Mouse (Mus musculus) small intestine, adult 2 months (tissue): ENCODE measurements at regions not wholly inside any gene's neighbourhood (a gene's known extent, or its start where the extent isn't known, plus 50 kb on each side); places are given as distances from the start of the nearest gene placed in this dataset.

ENCODE experiments used
- H3K27ac ChIP-seq: fragments of 200-500 bp; 2 replicates; pipeline ENCODE4 v1.5.1; 2012; ENCODE audit warnings: low read depth, low read length, control low read depth, inconsistent platforms; ENCODE audit not compliant: insufficient read depth
- H3K27me3 ChIP-seq: fragments of 200-500 bp; 2 replicates; pipeline ENCODE4 v1.6.1; 2012; ENCODE audit warnings: mild to moderate bottlenecking, moderate library complexity, low read length, inconsistent platforms; ENCODE audit not compliant: control insufficient read depth, insufficient read depth
- H3K36me3 ChIP-seq: fragments of 200-500 bp; 2 replicates; pipeline ENCODE4 v1.6.1; 2012; ENCODE audit warnings: mild to moderate bottlenecking, low read length, control low read depth, inconsistent platforms; ENCODE audit not compliant: control insufficient read depth, insufficient read depth
- H3K4me1 ChIP-seq: fragments of 200-500 bp; 2 replicates; pipeline ENCODE4 v1.6.1; 2012; ENCODE audit warnings: low read length, inconsistent platforms, mixed read lengths; ENCODE audit not compliant: control insufficient read depth, insufficient read depth, insufficient read length
- H3K4me3 ChIP-seq: fragments of 200-500 bp; 2 replicates; pipeline ENCODE4 v1.5.1; 2012; ENCODE audit warnings: low read depth, mild to moderate bottlenecking, control low read depth, inconsistent platforms, low read length, moderate library complexity
- CTCF ChIP-seq: fragments of 200-500 bp; IDR thresholded peaks from 2 replicates; pipeline ENCODE4 v1.5.1; 2012; ENCODE audit warnings: low read depth, mild to moderate bottlenecking, control low read depth, inconsistent platforms, low read length, moderate library complexity, mixed read lengths; ENCODE audit not compliant: insufficient replicate concordance, insufficient read length; ENCODE audit errors: extremely low read depth
- POLR2A ChIP-seq: fragments of 200-500 bp; IDR thresholded peaks from 2 replicates; pipeline ENCODE4 v1.6.1; 2012; ENCODE audit warnings: low read depth, mild to moderate bottlenecking, control low read depth, inconsistent platforms, low read length, moderate library complexity
- WGBS: fragments of 180-500 bp; shearing (Covaris S2); methylation state at CpG from one replicate; pipeline ENCODE4 v1.1.7; 2018; 5-methylcytosine and 5-hydroxymethylcytosine counted together

DNA sequence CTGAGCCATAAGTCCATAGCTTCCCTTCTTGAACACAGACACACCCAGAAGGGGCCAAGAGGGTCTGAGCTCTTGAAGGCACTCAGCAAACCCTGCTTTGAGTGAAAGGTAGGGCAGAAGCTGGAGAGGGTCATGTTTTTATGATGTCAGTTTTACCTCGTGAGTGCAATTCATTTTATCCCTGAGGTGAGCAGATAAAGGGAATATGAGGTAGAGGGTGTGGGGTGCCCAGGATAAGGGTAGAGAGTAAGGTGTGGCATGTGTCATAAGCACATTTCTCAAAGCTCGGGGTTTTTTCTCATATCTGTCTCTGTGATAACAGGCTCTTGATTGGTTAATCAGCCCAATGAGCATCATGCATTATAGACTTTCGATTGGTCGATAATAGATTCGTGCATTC, 520.3 kb downstream of the Med13l start:
- Histone ChIP-seq H3K36me3 (no peaks in the 10 kb centered on the region), H3K4me3 (no peak overlapping the region), H3K27me3 (no peaks in the 10 kb centered on the region), H3K4me1 (peaks cover 32% of the 10 kb centered on the region), H3K27ac (peak overlapping the region; percentile 54; the same call in 1 of the 2 replicates)
- TF ChIP-seq CTCF, result no peak
- TF ChIP-seq POLR2A, result no peak
- 49% methylated on average over 5 of the region's 5 CpGs for WGBS

DNA sequence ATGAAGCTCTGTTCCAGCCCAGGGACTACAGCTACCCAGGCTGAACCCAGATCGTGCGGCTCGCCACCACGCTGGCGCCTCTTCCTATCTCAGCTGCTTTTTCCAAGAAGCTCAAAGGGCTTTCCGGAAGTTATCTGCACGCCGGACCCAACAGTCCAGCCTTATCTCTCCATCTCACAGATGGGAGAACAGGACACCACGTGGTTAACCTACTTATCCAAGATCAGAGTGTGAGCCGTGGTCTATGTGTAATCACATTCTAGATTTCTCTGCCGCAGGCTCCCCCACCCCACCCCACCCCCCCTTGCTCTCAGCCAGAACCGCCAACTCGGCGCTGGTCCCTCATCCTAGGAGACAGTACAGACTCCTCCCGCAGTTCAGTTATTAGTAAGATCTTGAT, 522.4 kb downstream of the Med13l start:
- H3K27ac ChIP-seq, result peak overlapping the region; percentile 97
- no peak for TF ChIP-seq CTCF
- no peak for TF ChIP-seq POLR2A
- no peaks in the 10 kb centered on the region for H3K36me3 ChIP-seq
- peaks cover 50% of the 10 kb centered on the region for H3K4me1 ChIP-seq
- no peaks in the 10 kb centered on the region for H3K27me3 ChIP-seq
- 15% methylated on average over 15 of the region's 15 CpGs for WGBS
- no peak overlapping the region for H3K4me3 ChIP-seq

DNA sequence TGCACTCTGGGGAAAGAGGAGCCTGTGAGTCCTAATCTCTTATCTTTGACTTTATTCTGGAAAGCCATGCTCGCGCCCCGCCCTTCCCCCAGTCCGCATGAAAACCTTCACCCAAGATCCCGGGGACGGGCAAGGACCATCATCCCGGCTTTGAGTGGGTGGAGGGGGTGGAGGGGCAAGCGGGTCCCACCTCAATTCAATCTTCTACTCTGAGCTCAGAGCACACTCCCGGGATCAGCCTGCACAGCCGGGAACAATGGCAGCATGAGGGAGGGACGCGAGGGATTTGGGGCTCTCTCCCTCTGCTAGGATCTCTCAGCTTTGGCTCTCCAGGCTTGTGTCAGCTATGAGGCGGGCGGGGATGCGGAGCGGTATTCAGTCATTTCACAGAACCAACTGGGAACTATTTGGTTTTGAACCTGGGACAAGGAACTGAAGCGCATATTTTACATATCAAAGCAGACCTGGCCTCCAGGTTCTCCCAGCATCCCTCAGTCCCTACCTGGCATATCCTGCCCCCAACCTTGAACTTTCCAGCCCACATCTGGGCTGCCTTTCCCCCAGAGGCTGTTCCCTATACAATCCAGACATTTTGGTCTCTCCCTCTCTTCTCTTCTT, 537.2 kb downstream of the Med13l start:
- no peaks in the 10 kb centered on the region for H3K4me1 ChIP-seq
- H3K4me3 ChIP-seq, result no peak overlapping the region
- no peaks in the 10 kb centered on the region for H3K36me3 ChIP-seq

DNA sequence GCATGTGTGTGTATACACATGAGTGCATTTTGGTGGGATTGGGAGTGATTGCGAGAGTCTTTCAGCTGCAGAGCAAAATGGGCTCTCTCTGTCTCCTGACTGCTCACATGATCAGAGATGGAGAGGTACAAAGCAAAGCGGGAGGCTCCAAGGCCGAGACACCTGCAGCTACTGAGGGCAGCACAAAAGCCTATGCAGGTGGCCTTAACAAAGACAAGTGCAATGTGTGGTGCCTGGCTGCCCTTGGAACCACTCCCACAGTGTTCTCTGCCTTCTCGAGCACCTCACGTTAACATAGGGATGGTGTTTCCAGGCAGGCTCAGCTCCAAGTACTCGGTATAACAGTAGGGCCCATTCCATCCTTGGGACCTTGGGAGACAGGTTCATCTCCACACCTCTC, 539.3 kb downstream of the Med13l start:
- Histone ChIP-seq H3K27me3 (no peaks in the 10 kb centered on the region), H3K4me3 (no peak overlapping the region), H3K36me3 (no peaks in the 10 kb centered on the region), H3K27ac (no peak overlapping the region), H3K4me1 (no peaks in the 10 kb centered on the region)
- TF ChIP-seq CTCF (no peak), POLR2A (no peak)
- WGBS, result 84% methylated on average over 6 of the region's 6 CpGs

More for the DNA sequence above, 537.2 kb downstream of the Med13l start:
- H3K27ac ChIP-seq, result no peak overlapping the region
- WGBS, result 17% methylated on average over 17 of the region's 17 CpGs
- H3K27me3 ChIP-seq, result no peaks in the 10 kb centered on the region
- TF ChIP-seq POLR2A, result no peak
- TF ChIP-seq CTCF, result no peak

DNA sequence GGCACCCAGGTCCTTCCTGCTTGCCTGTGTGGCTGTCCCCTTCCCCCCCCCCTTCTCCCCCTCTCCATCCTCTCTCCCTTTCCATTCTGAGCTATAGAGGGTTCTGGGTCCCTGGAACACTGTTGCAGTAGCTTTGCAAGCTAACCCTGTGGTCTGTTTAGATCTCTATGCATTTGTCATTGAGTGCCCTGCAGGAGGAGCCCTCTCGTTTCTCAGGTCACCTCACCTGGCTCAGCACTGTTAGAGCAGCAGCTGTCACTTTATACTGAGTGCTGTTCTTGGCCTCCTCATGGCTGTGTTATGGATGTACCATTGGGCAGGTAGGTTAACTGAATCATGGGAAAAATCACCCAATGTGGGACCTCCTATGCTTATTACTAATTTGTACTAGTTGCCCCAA, 543.0 kb downstream of the Med13l start:
- TF ChIP-seq CTCF (peak; percentile 12; the same call in 1 of the 2 replicates), POLR2A (no peak)
- H3K4me1 ChIP-seq, result no peaks in the 10 kb centered on the region
- H3K36me3 ChIP-seq, result no peaks in the 10 kb centered on the region
- H3K4me3 ChIP-seq, result no peak overlapping the region
- no peak overlapping the region for H3K27ac ChIP-seq
- H3K27me3 ChIP-seq, result no peaks in the 10 kb centered on the region
- WGBS, result 17% methylated on average over 1 of the region's 1 CpGs

DNA sequence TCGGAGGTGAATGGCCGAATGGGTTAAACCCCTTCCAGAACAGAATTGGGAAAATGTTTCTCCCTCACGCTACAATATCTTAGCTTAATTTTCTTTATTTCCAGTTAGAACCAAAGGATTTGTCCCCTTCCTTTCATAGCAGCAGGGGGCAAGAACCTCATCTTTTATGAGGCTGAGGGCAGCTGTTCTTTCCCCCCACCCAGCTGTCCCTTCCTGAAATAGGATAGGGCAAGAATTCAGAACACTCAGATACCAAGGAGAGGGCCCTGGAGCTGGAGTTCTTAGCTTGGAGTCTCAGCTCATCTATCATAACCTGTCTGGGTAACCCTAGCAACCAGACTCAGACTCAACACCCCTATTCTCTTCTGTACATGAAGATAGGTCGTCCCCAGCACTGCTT, 547.4 kb downstream of the Med13l start:
- H3K4me3 ChIP-seq, result no peak overlapping the region
- no peaks in the 10 kb centered on the region for H3K27me3 ChIP-seq
- WGBS, result 80% methylated on average over 4 of the region's 4 CpGs
- TF ChIP-seq POLR2A (no peak), CTCF (no peak)
- no peaks in the 10 kb centered on the region for H3K4me1 ChIP-seq
- H3K27ac ChIP-seq, result no peak overlapping the region
- H3K36me3 ChIP-seq, result no peaks in the 10 kb centered on the region

DNA sequence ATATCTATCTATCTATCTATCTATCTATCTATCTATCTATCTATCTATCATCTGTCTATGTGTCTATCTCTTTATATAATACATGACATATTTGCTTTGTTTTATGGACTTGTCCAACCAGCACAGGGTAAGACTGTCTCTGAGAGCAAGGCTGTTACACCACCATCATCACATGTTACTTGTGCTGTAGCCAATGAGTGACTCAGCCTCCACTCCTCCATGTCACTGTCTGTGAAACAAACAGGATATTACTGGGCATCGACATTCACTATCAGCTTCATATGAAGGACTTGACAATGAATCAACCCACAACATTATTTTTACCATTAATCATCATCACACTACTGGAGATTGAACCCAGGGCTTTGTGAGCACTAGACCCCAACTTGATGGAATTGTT, 549.0 kb downstream of the Med13l start:
- Histone ChIP-seq H3K27me3 (no peaks in the 10 kb centered on the region), H3K36me3 (no peaks in the 10 kb centered on the region), H3K4me1 (no peaks in the 10 kb centered on the region), H3K4me3 (no peak overlapping the region), H3K27ac (no peak overlapping the region)
- TF ChIP-seq CTCF (no peak), POLR2A (no peak)
- 68% methylated on average over 1 of the region's 1 CpGs for WGBS
